ENCODE assay signal across 19 mouse cellular contexts in the genomic region with DNA sequence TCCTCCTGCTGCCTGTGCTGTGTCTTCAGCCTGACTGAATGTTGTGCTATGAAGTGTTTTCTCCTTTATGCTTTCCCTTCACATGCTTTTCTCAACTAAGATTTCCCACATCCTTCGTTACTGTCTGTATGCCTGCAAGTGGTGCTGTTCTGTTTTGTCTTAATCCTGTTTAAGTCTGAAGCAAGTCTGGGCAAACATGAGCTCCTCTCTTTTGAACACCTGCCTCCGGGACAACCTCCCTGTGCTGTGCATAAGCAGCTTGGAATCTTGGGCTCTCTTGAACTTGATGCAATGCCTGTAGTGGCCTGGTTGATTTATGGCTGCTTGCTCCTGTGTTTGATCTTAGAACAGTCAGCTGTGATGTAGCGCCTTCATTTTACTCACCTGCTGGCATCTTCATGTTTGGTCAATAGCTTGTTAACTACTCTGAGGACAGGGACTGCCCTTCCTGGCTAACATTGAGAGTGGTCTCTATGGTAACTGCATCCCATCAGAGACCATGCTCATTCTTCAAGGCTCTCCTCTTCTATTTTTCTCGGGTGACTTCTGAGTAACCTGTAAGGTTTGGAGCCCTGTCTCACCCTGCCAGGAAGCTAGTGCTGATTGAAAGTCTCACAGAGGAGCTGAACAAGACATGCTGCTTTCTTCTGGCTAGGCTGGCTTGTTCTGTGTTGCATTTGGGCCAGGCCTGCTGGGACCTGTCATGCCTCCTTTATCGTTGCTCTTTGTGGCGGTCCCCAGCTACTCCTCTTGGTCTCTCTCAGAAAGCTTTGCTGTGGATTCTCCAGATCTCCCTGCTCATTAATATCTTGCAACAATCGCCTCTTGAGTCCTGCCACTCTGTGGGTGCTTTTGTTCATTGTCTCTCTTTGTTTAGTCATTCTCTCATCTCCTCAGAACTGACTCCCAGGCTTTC.
DNase-seq lines count a peak whose midpoint lies in the region; ATAC-seq lines count a peak whose summit lies in the region.
"Had no signal": no experiment of that assay in that cellular context is flagged by ENCODE, and none has a peak within 500 bp of the region (broad histone marks: within the 10 kb centered on the region; RNA-seq: fewer than 3 reads in every experiment).

No protein-coding gene starts in this region.

- H3K4me2 ChIP-seq in embryonic facial prominence, embryonic 11.5 days (ENCODE audit: low read depth, low read length): no peak overlapping the region
- H3K4me2 ChIP-seq in stomach, embryonic 15.5 days: no peak overlapping the region
- H3K4me2 ChIP-seq: limb, embryonic 12.5 days had no signal

- H3K27me3 ChIP-seq in embryonic facial prominence, embryonic 11.5 days (ENCODE audit: control insufficient read depth, insufficient read depth, low read length): no peaks in the 10 kb centered on the region
- H3K27me3 ChIP-seq in embryonic facial prominence, embryonic 10.5 days (replicated peaks; ENCODE audit: low read depth, poor library complexity, severe bottlenecking): no peaks in the 10 kb centered on the region
- no peaks in the 10 kb centered on the region for H3K27me3 ChIP-seq in stomach, embryonic 15.5 days (replicated peaks)
- H3K27me3 ChIP-seq: limb, embryonic 12.5 days; Patski had no signal

- no peak overlapping the region for H3K27ac ChIP-seq in embryonic facial prominence, embryonic 11.5 days (replicated peaks; ENCODE audit: low read depth, low read length)
- H3K27ac ChIP-seq in embryonic facial prominence, embryonic 10.5 days (replicated peaks): no peak overlapping the region; the same call in 1 of the 2 replicates
- H3K27ac ChIP-seq in stomach, embryonic 15.5 days: 0 out of 2 replicates have a peak overlapping the region, but pooled peaks have one; percentile 40
- H3K27ac ChIP-seq: heart, embryonic 10.5 days; limb, embryonic 12.5 days had no signal

- intact Hi-C loops in left cerebral cortex, postnatal 4 days (cut with DNase I): no loop called here
- intact Hi-C loops in left cerebral cortex, postnatal 14 days (cut with DNase I): no loop called here

- no peak overlapping the region for H3K9ac ChIP-seq in embryonic facial prominence, embryonic 11.5 days (replicated peaks; ENCODE audit: low read length)
- H3K9ac ChIP-seq in stomach, embryonic 15.5 days: no peak overlapping the region
- H3K9ac ChIP-seq: limb, embryonic 12.5 days had no signal

- no peak overlapping the region for H3K4me3 ChIP-seq in embryonic facial prominence, embryonic 11.5 days (ENCODE audit: low read depth, low read length)
- H3K4me3 ChIP-seq in embryonic facial prominence, embryonic 10.5 days: no peak overlapping the region
- H3K4me3 ChIP-seq in stomach, embryonic 15.5 days (replicated peaks): no peak overlapping the region
- H3K4me3 ChIP-seq: erythroblast, embryonic 14.5 days; heart, embryonic 10.5 days; limb, embryonic 12.5 days had no signal

- no peak for ATAC-seq in embryonic facial prominence, embryonic 11.5 days (replicated peaks; ENCODE audit: insufficient number of reproducible peaks, low FRiP score, low TSS enrichment, low read depth)
- no peak for ATAC-seq in stomach, embryonic 15.5 days (ENCODE audit: insufficient read depth, low FRiP score, low read depth)
- ATAC-seq: Patski had no signal

- no peaks in the 10 kb centered on the region for H3K36me3 ChIP-seq in embryonic facial prominence, embryonic 11.5 days (replicated peaks; ENCODE audit: control insufficient read depth, insufficient read depth, low read depth, low read length)
- no peaks in the 10 kb centered on the region for H3K36me3 ChIP-seq in embryonic facial prominence, embryonic 10.5 days (replicated peaks)
- H3K36me3 ChIP-seq in stomach, embryonic 15.5 days: no peaks in the 10 kb centered on the region
- H3K36me3 ChIP-seq: heart, embryonic 10.5 days; limb, embryonic 12.5 days had no signal

- H3K4me1 ChIP-seq in embryonic facial prominence, embryonic 11.5 days (ENCODE audit: control insufficient read depth, insufficient read depth, low read length): no peaks in the 10 kb centered on the region
- peaks cover 6% of the 10 kb centered on the region; the same call in 1 of the 2 replicates for H3K4me1 ChIP-seq in embryonic facial prominence, embryonic 10.5 days
- no peaks in the 10 kb centered on the region for H3K4me1 ChIP-seq in stomach, embryonic 15.5 days
- H3K4me1 ChIP-seq: heart, embryonic 10.5 days; limb, embryonic 12.5 days had no signal

- DNase-seq in embryonic facial prominence, embryonic 11.5 days (ENCODE audit: low spot score): peak; percentile 1
- DNase-seq in embryonic facial prominence, embryonic 10.5 days (ENCODE audit: low spot score): no peak
- peak; percentile 7 for DNase-seq in left cerebral cortex, postnatal 4 days
- DNase-seq in left cerebral cortex, postnatal 14 days (ENCODE audit: low spot score in 2 of 2): no peak
- peak; percentile 95 for DNase-seq in fat pad, adult 2 months (ENCODE audit: extremely low read depth, low read depth, low spot score)
- DNase-seq in natural killer cell, adult 2 months (ENCODE audit: low spot score in 2 of 2): no peak
- no peak for DNase-seq in left cerebral cortex, adult 18-20 months (ENCODE audit: low spot score in 2 of 2)
- DNase-seq: cerebellum, adult 11-12 months; gastrocnemius, postnatal 10 days; heart, postnatal 14 days; kidney, adult 8-10 months; kidney, postnatal 36 days; layer of hippocampus, postnatal 36 days; thymus, postnatal 36 days had no signal

- 79% methylated on average over 7 of the region's 7 CpGs for WGBS in embryonic facial prominence, embryonic 11.5 days
- WGBS in embryonic facial prominence, embryonic 10.5 days: 80% methylated on average over 7 of the region's 7 CpGs
- 68% methylated on average over 7 of the region's 7 CpGs for WGBS in stomach, embryonic 15.5 days

- no peaks in the 10 kb centered on the region for H3K9me3 ChIP-seq in embryonic facial prominence, embryonic 11.5 days (replicated peaks; ENCODE audit: control insufficient read depth, low read length)
- H3K9me3 ChIP-seq in embryonic facial prominence, embryonic 10.5 days: no peaks in the 10 kb centered on the region
- H3K9me3 ChIP-seq in stomach, embryonic 15.5 days: no peaks in the 10 kb centered on the region
- H3K9me3 ChIP-seq: heart, embryonic 10.5 days; limb, embryonic 12.5 days had no signal

Comparison
In these comparisons a context has a peak if more than half of its experiments do, and no peak if none do; other contexts are left out.
1. DNase-seq: peak in embryonic facial prominence, embryonic 11.5 days (single experiment), left cerebral cortex, postnatal 4 days (single experiment) and fat pad, adult 2 months (single experiment); none in embryonic facial prominence, embryonic 10.5 days (single experiment), left cerebral cortex, postnatal 14 days (0 of 2), natural killer cell, adult 2 months (0 of 2) and left cerebral cortex, adult 18-20 months (0 of 2).